Mouse (Mus musculus) midbrain, postnatal 0 days (tissue): ENCODE results near the gene Lrrc27. TPM values are rescaled to one million over a fixed set of nuclear protein-coding genes. Genes with fewer than 3 reads are reported as not detected.
A peak's percentile ranks its signal among the peaks of the same experiment; 100 is the strongest.

Source experiments
- ATAC-seq: fragments of 200-750 bp; cut with Nextera tagmentation; 2 replicates; pipeline ENCODE4 v1.8.0; 2017; ENCODE audit warnings: moderate number of reproducible peaks, mild to moderate bottlenecking, moderate TSS enrichment, moderate library complexity; ENCODE audit not compliant: low FRiP score
- DNase-seq: peaks from one replicate; pipeline ENCODE4 v3.0.0-alpha.2; 2015; ENCODE audit warnings: low spot score
- H3K27ac ChIP-seq: fragments of 300-500 bp; sonication (generic); 2 replicates; pipeline ENCODE4 v1.5.1; 2014; ENCODE audit warnings: low read depth, mild to moderate bottlenecking, low read length, mixed read lengths
- H3K27me3 ChIP-seq: fragments of 300-500 bp; sonication (generic); 2 replicates; pipeline ENCODE4 v1.6.1; 2014; ENCODE audit warnings: low read length, control low read depth, mixed read lengths; ENCODE audit not compliant: insufficient read depth
- H3K36me3 ChIP-seq: fragments of 300-500 bp; sonication (generic); 2 replicates; pipeline ENCODE4 v1.6.1; 2014; ENCODE audit warnings: low read length, control low read depth, mixed read lengths; ENCODE audit not compliant: insufficient read depth
- H3K4me1 ChIP-seq: fragments of 300-500 bp; sonication (generic); 2 replicates; pipeline ENCODE4 v1.6.1; 2014; ENCODE audit warnings: mild to moderate bottlenecking, control low read depth, antibody characterized with exemption, low read length, mixed read lengths; ENCODE audit not compliant: insufficient read depth
- H3K4me2 ChIP-seq: fragments of 300-500 bp; sonication (generic); 2 replicates; pipeline ENCODE4 v1.6.1; 2014; ENCODE audit warnings: low read depth, mild to moderate bottlenecking, low read length, mixed read lengths; ENCODE audit not compliant: poor library complexity, severe bottlenecking
- H3K4me3 ChIP-seq: fragments of 300-500 bp; sonication (generic); 2 replicates; pipeline ENCODE4 v1.5.1; 2014; ENCODE audit warnings: low read depth, mild to moderate bottlenecking, low read length, moderate library complexity
- H3K9ac ChIP-seq: fragments of 300-500 bp; sonication (generic); replicated peaks from 2 replicates; pipeline ENCODE4 v1.6.1; 2014; ENCODE audit warnings: mild to moderate bottlenecking, low read length, moderate library complexity, mixed read lengths; ENCODE audit not compliant: poor library complexity, severe bottlenecking
- H3K9me3 ChIP-seq: fragments of 300-500 bp; sonication (generic); 2 replicates; pipeline ENCODE4 v1.6.1; 2016; ENCODE audit warnings: low read length, control low read depth
- CTCF ChIP-seq: IDR thresholded peaks from 2 replicates; pipeline ENCODE4 v1.5.1; 2016; ENCODE audit warnings: antibody characterized with exemption, mild to moderate bottlenecking
- WGBS: fragments of 180-500 bp; shearing (Covaris S2); extraction: QIAGEN DNeasy Blood & Tissue Kit; methylation state at CpG from one replicate; pipeline ENCODE4 v1.1.7; 2014; 5-methylcytosine and 5-hydroxymethylcytosine counted together
- polyA plus RNA-seq: library from polyadenylated mRNA; unstranded; fragments of >200 nt; fragmentation: Nextera tagmentation; extraction: Ambion mirVana; gene quantifications from 2 replicates; pipeline ENCODE4 v1.2.1, GENCODE M21; 2015
- total RNA-seq: library from RNA; depleted of rRNA; stranded (reverse); fragments of >200 nt; gene quantifications from 2 replicates; pipeline ENCODE4 v1.2.3, GENCODE M21; 2014

Gene Lrrc27
- total and polyA plus RNA-seq, 2 experiments from 2014 or later, result 2.7 to 6.6 TPM

GRCm38 (mm10) chr7:139248615-139249405 is 36.0 kb downstream of the Lrrc27 start:
- DNase-seq (no peak), ATAC-seq (no peak)
- H3K36me3 ChIP-seq, result no peaks in the 10 kb centered on the region
- WGBS, result 3% methylated on average over 45 of the region's 45 CpGs
- peak overlapping the region; percentile 99 for H3K4me2 ChIP-seq
- peak overlapping the region; percentile 65 for H3K9ac ChIP-seq
- peaks cover 12% of the 10 kb centered on the region; the same call in 1 of the 2 replicates for H3K4me1 ChIP-seq
- no peaks in the 10 kb centered on the region for H3K9me3 ChIP-seq
- H3K27ac ChIP-seq, result peak overlapping the region; percentile 38; the same call in 1 of the 2 replicates
- TF ChIP-seq CTCF, result no peak
- H3K27me3 ChIP-seq, result peaks cover 3% of the 10 kb centered on the region; the same call in 1 of the 2 replicates
- H3K4me3 ChIP-seq, result peak overlapping the region; percentile 61

- Histone ChIP-seq H3K9ac (no peak overlapping the region), H3K4me1 (peaks cover 12% of the 10 kb centered on the region; the same call in 1 of the 2 replicates), H3K9me3 (no peaks in the 10 kb centered on the region), H3K27me3 (peaks cover 3% of the 10 kb centered on the region; the same call in 1 of the 2 replicates), H3K4me3 (peak overlapping the region; percentile 61), H3K36me3 (no peaks in the 10 kb centered on the region), H3K27ac (no peak overlapping the region), H3K4me2 (peak overlapping the region; percentile 99)
- ATAC-seq (no peak), DNase-seq (no peak)
- 42% methylated on average over 7 of the region's 7 CpGs for WGBS
- TF ChIP-seq CTCF, result no peak
These were observed 36.8 kb downstream of the Lrrc27 start for GRCm38 (mm10) chr7:139249406-139250210.

- ATAC-seq (no peak), DNase-seq (peak; percentile 76)
- Histone ChIP-seq H3K4me2 (no peak overlapping the region), H3K27ac (no peak overlapping the region), H3K4me3 (no peak overlapping the region), H3K27me3 (no peaks in the 10 kb centered on the region; the same call in 1 of the 2 replicates), H3K9me3 (no peaks in the 10 kb centered on the region), H3K9ac (no peak overlapping the region), H3K36me3 (peaks cover 3% of the 10 kb centered on the region; the same call in 1 of the 2 replicates), H3K4me1 (peaks cover 12% of the 10 kb centered on the region; the same call in 1 of the 2 replicates)
- no peak for TF ChIP-seq CTCF
- 61% methylated on average over 5 of the region's 5 CpGs for WGBS
These were observed 39.1 kb downstream of the Lrrc27 start for GRCm38 (mm10) chr7:139251881-139252301.

GRCm38 (mm10) chr7:139252566-139252965 is 39.8 kb downstream of the Lrrc27 start:
- DNase-seq, result no peak
- Histone ChIP-seq H3K9me3 (no peaks in the 10 kb centered on the region), H3K27ac (no peak overlapping the region), H3K4me3 (no peak overlapping the region), H3K36me3 (peaks cover 3% of the 10 kb centered on the region; the same call in 1 of the 2 replicates), H3K27me3 (no peaks in the 10 kb centered on the region), H3K4me1 (peaks cover 10% of the 10 kb centered on the region; the same call in 1 of the 2 replicates), H3K4me2 (no peak overlapping the region), H3K9ac (no peak overlapping the region)
- TF ChIP-seq CTCF, result no peak
- WGBS, result 91% methylated on average over 7 of the region's 7 CpGs
- ATAC-seq, result no peak

GRCm38 (mm10) chr7:139252986-139253385 is 40.2 kb downstream of the Lrrc27 start:
- no peak for TF ChIP-seq CTCF
- DNase-seq (no peak), ATAC-seq (no peak)
- 77% methylated on average over 9 of the region's 9 CpGs for WGBS
- Histone ChIP-seq H3K27me3 (no peaks in the 10 kb centered on the region), H3K4me1 (peaks cover 5% of the 10 kb centered on the region; the same call in 1 of the 2 replicates), H3K4me3 (no peak overlapping the region), H3K27ac (no peak overlapping the region), H3K9me3 (no peaks in the 10 kb centered on the region), H3K4me2 (no peak overlapping the region), H3K36me3 (peaks cover 3% of the 10 kb centered on the region; the same call in 1 of the 2 replicates), H3K9ac (no peak overlapping the region)
